ENCODE assay signal across 23 mouse cellular contexts in genomic region chr14:29080228-29080627, GRCm38 (mm10).
DNase-seq lines count a peak whose midpoint lies in the region; ATAC-seq and TF ChIP-seq lines count a peak whose summit lies in the region.
"Had no signal": no experiment of that assay in that cellular context is flagged by ENCODE, and none has a peak within 500 bp of the region (broad histone marks: within the 10 kb centered on the region; RNA-seq: fewer than 3 reads in every experiment).

No protein-coding gene starts in this region.

- no peaks in the 10 kb centered on the region for H3K4me1 ChIP-seq in kidney, embryonic 14.5 days (ENCODE audit: control insufficient read depth, insufficient read depth, low read length)
- H3K4me1 ChIP-seq in kidney, postnatal 0 days (replicated peaks; ENCODE audit: insufficient read depth, low read length), result no peaks in the 10 kb centered on the region
- no peaks in the 10 kb centered on the region for H3K4me1 ChIP-seq in stomach, postnatal 0 days (replicated peaks; ENCODE audit: control insufficient read depth, insufficient read depth)
- H3K4me1 ChIP-seq in midbrain, postnatal 0 days (ENCODE audit: insufficient read depth, low read length), result no peaks in the 10 kb centered on the region
- H3K4me1 ChIP-seq: heart, embryonic 15.5 days; hindbrain, embryonic 10.5 days; hindbrain, embryonic 13.5 days had no signal

- no peak for TF ChIP-seq EP300 in stomach, postnatal 0 days (optimal IDR thresholded peaks at IDR 0.05)

- no peaks in the 10 kb centered on the region for H3K27me3 ChIP-seq in kidney, embryonic 14.5 days (ENCODE audit: control insufficient read depth, insufficient read depth, low read length)
- no peaks in the 10 kb centered on the region for H3K27me3 ChIP-seq in kidney, postnatal 0 days (ENCODE audit: insufficient read depth, low read length)
- H3K27me3 ChIP-seq in stomach, postnatal 0 days (ENCODE audit: control insufficient read depth, insufficient read depth, low read length), result no peaks in the 10 kb centered on the region
- no peaks in the 10 kb centered on the region for H3K27me3 ChIP-seq in midbrain, postnatal 0 days (ENCODE audit: insufficient read depth, low read length)

- WGBS in kidney, embryonic 14.5 days, result 50% methylated on average over 4 of the region's 4 CpGs
- WGBS in kidney, postnatal 0 days, result 49% methylated on average over 4 of the region's 4 CpGs
- WGBS in stomach, postnatal 0 days, result 68% methylated on average over 4 of the region's 4 CpGs
- 89% methylated on average over 4 of the region's 4 CpGs for WGBS in midbrain, postnatal 0 days

- H3K27ac ChIP-seq in kidney, embryonic 14.5 days (ENCODE audit: low read depth, low read length), result no peak overlapping the region
- no peak overlapping the region for H3K27ac ChIP-seq in kidney, postnatal 0 days
- H3K27ac ChIP-seq in stomach, postnatal 0 days (replicated peaks), result peak overlapping the region; percentile 63; the same call in 1 of the 2 replicates
- H3K27ac ChIP-seq in midbrain, postnatal 0 days (ENCODE audit: low read depth, low read length), result no peak overlapping the region
- H3K27ac ChIP-seq: heart, embryonic 15.5 days; hindbrain, embryonic 10.5 days; hindbrain, embryonic 13.5 days; hindbrain, postnatal 0 days had no signal

- H3K4me2 ChIP-seq in kidney, embryonic 14.5 days (replicated peaks; ENCODE audit: low read depth, low read length), result no peak overlapping the region
- H3K4me2 ChIP-seq in kidney, postnatal 0 days (ENCODE audit: low read length), result no peak overlapping the region
- H3K4me2 ChIP-seq in stomach, postnatal 0 days (replicated peaks; ENCODE audit: low read depth), result no peak overlapping the region
- no peak overlapping the region for H3K4me2 ChIP-seq in midbrain, postnatal 0 days (ENCODE audit: low read depth, low read length, poor library complexity, severe bottlenecking)
- H3K4me2 ChIP-seq: heart, embryonic 12.5 days; heart, embryonic 15.5 days; hindbrain, embryonic 13.5 days had no signal

- no peak overlapping the region for H3K9ac ChIP-seq in kidney, embryonic 14.5 days (ENCODE audit: low read depth, low read length)
- H3K9ac ChIP-seq in kidney, postnatal 0 days (ENCODE audit: low read depth, low read length), result no peak overlapping the region
- H3K9ac ChIP-seq in stomach, postnatal 0 days (ENCODE audit: low read length), result no peak overlapping the region
- H3K9ac ChIP-seq in midbrain, postnatal 0 days (replicated peaks; ENCODE audit: low read length, poor library complexity, severe bottlenecking), result no peak overlapping the region
- H3K9ac ChIP-seq: forebrain, postnatal 0 days; heart, embryonic 12.5 days; heart, embryonic 15.5 days; hindbrain, embryonic 13.5 days had no signal

- no peaks in the 10 kb centered on the region for H3K9me3 ChIP-seq in kidney, embryonic 14.5 days (ENCODE audit: control insufficient read depth, low read length)
- no peaks in the 10 kb centered on the region for H3K9me3 ChIP-seq in kidney, postnatal 0 days (replicated peaks; ENCODE audit: low read length)
- H3K9me3 ChIP-seq in stomach, postnatal 0 days (ENCODE audit: control insufficient read depth, low read length), result no peaks in the 10 kb centered on the region
- H3K9me3 ChIP-seq in midbrain, postnatal 0 days (ENCODE audit: low read length), result no peaks in the 10 kb centered on the region
- H3K9me3 ChIP-seq: heart, embryonic 12.5 days; heart, embryonic 15.5 days; hindbrain, embryonic 10.5 days; hindbrain, embryonic 13.5 days had no signal

- peak; percentile 81; the same call in 1 of the 2 replicates for ATAC-seq in kidney, embryonic 14.5 days (ENCODE audit: low FRiP score, low TSS enrichment)
- peak; percentile 85; the same call in 1 of the 2 replicates for ATAC-seq in kidney, postnatal 0 days (replicated peaks; ENCODE audit: low FRiP score, low read depth)
- no peak for ATAC-seq in stomach, postnatal 0 days (ENCODE audit: low FRiP score, low TSS enrichment)
- no peak for ATAC-seq in midbrain, postnatal 0 days (ENCODE audit: low FRiP score)
- ATAC-seq: CD4-positive, CD25-positive, alpha-beta regulatory T cell, adult 4 months; forebrain, embryonic 14.5 days; forebrain, postnatal 0 days; hindbrain, postnatal 0 days; inflammation-experienced regulatory T-cells, adult 6 months had no signal

- DNase-seq in kidney, adult 11 months, result no peak
- peak; percentile 67 for DNase-seq in kidney, postnatal 0 days (ENCODE audit: low spot score)
- no peak for DNase-seq in kidney, postnatal 10 days
- DNase-seq in Muller cell, postnatal 12 days (ENCODE audit: inconsistent ontology term), result peak; percentile 34
- DNase-seq in stomach, postnatal 0 days (ENCODE audit: low spot score), result no peak
- no peak for DNase-seq in midbrain, postnatal 0 days (ENCODE audit: low spot score)
- DNase-seq: cerebellum, adult 18-20 months; cerebellum, adult 9-11 months; cerebellum, postnatal 25 days; forebrain, postnatal 0 days; gastrocnemius, postnatal 25 days; heart, adult 18-20 months; heart, postnatal 10 days; heart, postnatal 36 days had no signal

- no peak for TF ChIP-seq CTCF in kidney, postnatal 0 days (IDR thresholded peaks at IDR 0.05; ENCODE audit: low read depth)
- no peak for TF ChIP-seq CTCF in stomach, postnatal 0 days (IDR thresholded peaks at IDR 0.05; ENCODE audit: low read depth)
- no peak for TF ChIP-seq CTCF in midbrain, postnatal 0 days (IDR thresholded peaks at IDR 0.05)

- no peaks in the 10 kb centered on the region for H3K36me3 ChIP-seq in kidney, embryonic 14.5 days (ENCODE audit: control insufficient read depth, insufficient read depth, low read length)
- H3K36me3 ChIP-seq in kidney, postnatal 0 days (ENCODE audit: insufficient read depth, low read length), result no peaks in the 10 kb centered on the region
- H3K36me3 ChIP-seq in stomach, postnatal 0 days (ENCODE audit: control insufficient read depth, insufficient read depth, low read length), result no peaks in the 10 kb centered on the region
- H3K36me3 ChIP-seq in midbrain, postnatal 0 days (ENCODE audit: insufficient read depth, low read length), result no peaks in the 10 kb centered on the region
- H3K36me3 ChIP-seq: heart, embryonic 12.5 days; heart, embryonic 15.5 days; hindbrain, embryonic 10.5 days; hindbrain, embryonic 13.5 days had no signal

- no peak overlapping the region for H3K4me3 ChIP-seq in kidney, embryonic 14.5 days (ENCODE audit: low read length)
- no peak overlapping the region for H3K4me3 ChIP-seq in kidney, postnatal 0 days (replicated peaks; ENCODE audit: low read depth, low read length)
- H3K4me3 ChIP-seq in stomach, postnatal 0 days (ENCODE audit: low read depth, low read length), result no peak overlapping the region
- no peak overlapping the region for H3K4me3 ChIP-seq in midbrain, postnatal 0 days (ENCODE audit: low read depth, low read length)
- H3K4me3 ChIP-seq: heart, embryonic 12.5 days; heart, embryonic 15.5 days; hindbrain, embryonic 10.5 days; hindbrain, embryonic 13.5 days had no signal

Comparison
In these comparisons a context has a peak if more than half of its experiments do, and no peak if none do; other contexts are left out.
1. DNase-seq: peak in kidney, postnatal 0 days (single experiment) and Muller cell, postnatal 12 days (single experiment); none in kidney, adult 11 months (single experiment), kidney, postnatal 10 days (single experiment), stomach, postnatal 0 days (single experiment) and midbrain, postnatal 0 days (single experiment).
2. ATAC-seq: peak in kidney, embryonic 14.5 days (single experiment) and kidney, postnatal 0 days (single experiment); none in stomach, postnatal 0 days (single experiment) and midbrain, postnatal 0 days (single experiment).